Mouse (Mus musculus) kidney, adult 2 months (tissue): Measurements from ENCODE around the gene Serpine2.

Experiments
- CTCF ChIP-seq: fragments of 200-500 bp; conservative IDR thresholded peaks from 2 replicates; pipeline ENCODE4 v1.5.1; 2011; ENCODE audit warnings: low read depth, mild to moderate bottlenecking, control low read depth, low read length, moderate library complexity, mixed read lengths; ENCODE audit not compliant: insufficient read depth, insufficient read length
- POLR2A ChIP-seq: fragments of 200-500 bp; IDR thresholded peaks from one replicate; pipeline ENCODE4 v1.6.1; 2011; ENCODE audit warnings: low read depth, low read length, control low read depth

DNA sequence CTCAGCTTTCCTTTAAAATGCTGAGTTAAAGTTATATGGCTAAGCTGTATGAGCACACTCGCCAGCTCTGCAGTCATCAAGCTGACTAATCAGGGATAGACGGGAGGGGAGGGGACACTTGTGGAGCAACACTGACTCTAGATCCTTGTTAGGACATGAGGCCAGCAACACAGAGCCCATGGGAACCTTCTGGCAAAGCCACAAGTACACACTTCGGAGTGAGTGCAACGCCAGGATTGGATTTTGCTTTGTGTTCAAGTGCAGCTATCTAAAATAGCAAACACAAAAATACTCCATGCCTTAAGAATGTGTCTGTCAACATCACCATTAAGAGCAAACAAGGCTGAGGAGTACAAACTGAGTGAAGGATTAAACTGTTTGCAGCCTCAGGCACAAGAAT, 114.9 kb downstream of the Serpine2 start:
- TF ChIP-seq POLR2A = no peak
- TF ChIP-seq CTCF = no peak
